Mouse (Mus musculus): Measurements from ENCODE around the gene Mrps5.

The Mrps5 gene

DNA sequence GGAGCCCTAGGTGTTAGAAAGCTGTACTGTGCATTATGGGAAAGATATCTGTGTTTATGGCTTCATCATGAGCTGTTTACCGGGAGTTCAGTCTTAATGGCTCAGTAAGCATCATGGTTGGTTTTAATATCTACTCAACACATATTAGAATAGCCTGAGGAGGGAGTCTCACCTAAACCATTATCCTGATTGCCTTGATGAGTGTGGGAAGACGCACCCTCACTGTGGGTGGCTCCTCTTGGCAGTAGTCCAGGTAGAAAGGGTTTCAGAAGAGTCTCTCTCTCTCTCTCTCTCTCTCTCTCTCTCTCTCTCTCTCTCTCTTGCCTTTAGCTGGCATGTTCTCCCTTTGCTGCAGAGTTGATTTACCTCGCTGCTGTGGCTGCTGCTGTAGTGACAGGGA is 35.0 kb downstream of the Mrps5 start:
- DNase-seq: no peak

DNA sequence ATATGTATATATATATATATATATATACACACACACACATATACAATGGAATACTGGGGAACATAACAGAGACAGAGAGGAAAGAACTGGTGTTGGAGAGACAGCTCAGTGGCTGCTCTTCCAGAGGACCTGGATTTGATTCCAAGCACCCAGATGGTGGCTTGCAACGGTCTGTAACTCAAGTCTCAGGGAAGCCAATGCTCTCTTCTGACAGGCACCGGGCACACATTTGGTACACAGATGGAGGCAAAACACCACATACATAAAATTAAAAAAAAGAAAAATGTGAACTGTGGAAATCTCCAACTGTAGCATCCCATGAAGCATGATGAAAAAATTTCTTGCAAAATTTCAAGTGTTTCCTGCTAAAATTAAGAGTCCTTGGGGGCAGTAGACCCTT is 37.8 kb downstream of the Mrps5 start:
- no peak for DNase-seq

- DNase-seq: no peak
Measured at GRCm38 (mm10) chr2:127625659-127626058, 38.6 kb downstream of the Mrps5 start.

DNA sequence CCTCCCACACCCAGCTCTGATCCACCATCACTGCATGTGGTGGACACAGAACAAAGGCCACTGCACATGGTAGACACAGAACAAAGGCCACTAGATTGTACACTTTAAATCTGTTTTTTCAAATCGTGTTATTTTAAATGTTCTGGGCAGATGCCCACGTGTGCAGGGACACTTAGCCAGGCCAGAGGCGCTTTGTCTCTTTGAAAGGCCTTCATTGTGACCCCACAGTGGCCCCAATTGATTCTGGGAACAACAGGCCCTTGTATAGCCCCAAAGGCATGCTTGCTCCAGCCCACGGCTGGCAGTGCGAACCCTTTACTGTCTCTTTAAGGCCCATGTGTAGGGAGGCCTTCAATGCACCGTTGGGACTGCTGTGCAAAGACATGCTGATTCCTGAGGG is 40.3 kb downstream of the Mrps5 start:
- no peak for DNase-seq

DNA sequence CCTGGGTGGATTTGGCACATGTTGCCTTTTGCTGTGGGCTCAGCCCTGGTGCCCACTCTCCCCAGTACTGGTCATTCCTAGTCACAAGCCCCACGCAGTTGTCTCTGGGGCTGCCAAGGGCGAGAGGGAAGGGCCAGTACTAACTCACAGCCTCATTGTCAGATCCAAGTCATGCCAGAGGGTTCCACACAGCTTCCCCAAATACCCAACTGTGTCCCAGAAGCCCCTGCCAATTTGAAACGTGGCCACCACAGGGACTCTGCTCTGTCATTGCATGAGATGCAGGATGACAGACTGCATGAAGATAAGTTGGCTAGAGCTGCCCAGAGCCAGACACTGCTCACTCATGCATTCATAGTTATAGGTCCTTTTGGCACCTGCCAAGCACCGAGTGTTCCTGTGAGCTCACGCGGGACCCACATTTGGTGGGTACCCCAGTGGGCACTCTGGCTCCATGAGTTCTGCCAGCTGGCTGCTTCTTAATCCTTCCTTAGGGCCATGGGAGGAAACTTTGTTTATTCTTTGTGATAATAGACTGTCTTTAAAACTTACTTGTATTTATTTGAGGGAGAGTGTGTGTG is 41.1 kb downstream of the Mrps5 start:
- DNase-seq: no peak

- DNase-seq: no peak
Measured at GRCm38 (mm10) chr2:127632601-127633000, 45.6 kb downstream of the Mrps5 start.

DNA sequence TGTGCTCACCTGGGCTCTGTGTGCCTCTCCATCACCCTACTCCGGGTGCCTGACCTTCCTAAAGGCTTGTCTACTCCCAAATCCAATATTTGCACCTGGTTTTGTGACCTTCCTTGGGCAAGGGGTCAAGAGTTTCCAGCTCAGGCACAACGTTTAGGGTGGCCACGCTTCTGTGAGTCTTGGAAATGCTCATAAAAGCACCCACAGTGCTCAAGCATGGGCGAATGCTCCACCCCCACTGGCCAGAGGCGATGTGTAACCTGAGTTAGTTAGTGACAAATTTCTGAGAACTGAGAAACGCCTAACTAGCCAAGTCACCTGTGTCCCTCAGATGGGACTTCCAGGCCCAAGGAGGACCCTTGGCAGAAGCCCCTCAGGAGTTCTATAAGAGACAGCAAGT is 48.6 kb downstream of the Mrps5 start:
- no peak for DNase-seq

DNA sequence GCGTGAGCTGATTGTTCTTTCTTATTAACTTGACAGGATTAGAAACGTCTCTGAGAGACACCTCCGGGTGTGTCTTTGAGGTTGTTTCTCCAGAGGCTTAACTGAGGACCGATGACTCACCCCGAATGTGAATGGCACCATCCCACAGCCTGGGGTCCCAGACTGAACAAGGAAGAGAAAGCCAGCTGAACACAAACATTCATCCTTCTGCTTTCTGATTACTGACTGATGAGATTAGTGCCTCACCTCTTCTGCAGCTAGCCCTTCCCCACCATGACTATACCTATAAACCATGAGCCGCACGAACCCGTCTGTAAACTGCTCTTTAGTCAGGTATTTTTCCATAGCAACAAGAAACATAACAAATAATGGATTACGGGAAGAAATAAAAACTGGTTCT is 52.0 kb downstream of the Mrps5 start:
- DNase-seq: no peak

DNA sequence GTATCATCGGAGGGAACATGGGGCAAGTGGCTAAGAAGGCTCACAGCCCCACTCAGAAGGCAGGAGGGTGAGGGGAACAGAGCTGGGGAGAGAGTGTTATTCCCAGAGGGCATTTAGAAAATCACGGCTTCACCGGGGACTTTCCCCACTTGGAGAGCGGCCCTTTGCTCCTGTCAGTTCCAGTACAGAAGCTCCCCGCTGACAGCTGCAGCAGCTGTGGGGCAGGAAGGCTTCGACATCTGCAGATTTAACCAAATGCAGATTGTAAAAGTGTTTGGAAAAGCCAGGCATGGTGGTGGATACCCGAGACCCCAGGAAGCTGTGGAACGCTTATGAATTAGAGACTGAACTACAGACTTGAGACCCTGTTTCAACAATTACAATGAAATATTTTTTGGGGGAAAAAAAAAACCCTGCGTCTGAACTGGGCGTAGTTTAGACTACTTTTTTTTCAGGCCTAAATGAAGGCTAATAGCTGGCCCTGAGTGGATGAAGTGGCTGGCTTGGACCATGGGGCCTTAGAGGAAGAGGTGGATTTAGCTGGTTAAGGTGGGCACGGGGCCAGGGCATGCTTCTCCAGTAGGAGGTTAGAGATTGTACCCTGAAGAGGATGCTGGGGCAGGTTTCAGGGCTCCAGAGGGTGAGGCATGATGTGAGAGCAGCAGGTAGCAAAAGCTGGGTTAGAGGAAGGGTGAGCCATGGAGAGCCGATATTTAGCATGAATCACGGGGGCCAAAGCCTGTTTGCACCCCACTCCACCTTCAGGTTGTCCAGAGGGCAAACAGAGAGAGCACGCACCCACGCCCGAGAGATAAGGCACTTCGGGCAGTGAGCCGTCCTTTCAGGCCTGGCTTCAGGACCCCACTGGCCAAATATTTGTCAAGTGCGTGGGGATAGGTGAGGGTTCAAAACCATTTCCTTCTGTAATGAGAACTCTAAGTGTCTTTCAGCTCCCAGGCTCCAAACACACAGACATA is 57.0 kb downstream of the Mrps5 start:
- no peak for DNase-seq

GRCm38 (mm10) chr2:127646875-127647274 is 59.9 kb downstream of the Mrps5 start:
- DNase-seq: no peak

DNA sequence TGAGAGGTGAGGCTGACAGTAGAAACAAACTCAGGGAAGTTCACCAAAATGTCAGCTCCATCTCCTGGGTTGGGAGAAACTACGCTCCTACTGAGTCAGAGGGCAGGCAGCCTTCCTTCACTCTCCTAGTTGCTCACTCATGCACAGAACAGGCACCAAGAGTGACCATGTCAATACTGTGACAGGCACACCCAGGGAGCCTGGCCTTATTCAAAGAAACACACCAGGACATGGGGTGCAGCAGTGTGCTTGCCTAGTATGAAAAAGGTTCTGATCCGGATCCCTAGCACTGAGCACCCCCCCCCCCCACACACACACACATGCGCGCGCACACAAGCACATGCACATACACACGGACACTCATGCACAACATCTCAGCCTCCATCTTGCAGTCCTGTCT is 61.1 kb downstream of the Mrps5 start:
- DNase-seq: no peak

DNA sequence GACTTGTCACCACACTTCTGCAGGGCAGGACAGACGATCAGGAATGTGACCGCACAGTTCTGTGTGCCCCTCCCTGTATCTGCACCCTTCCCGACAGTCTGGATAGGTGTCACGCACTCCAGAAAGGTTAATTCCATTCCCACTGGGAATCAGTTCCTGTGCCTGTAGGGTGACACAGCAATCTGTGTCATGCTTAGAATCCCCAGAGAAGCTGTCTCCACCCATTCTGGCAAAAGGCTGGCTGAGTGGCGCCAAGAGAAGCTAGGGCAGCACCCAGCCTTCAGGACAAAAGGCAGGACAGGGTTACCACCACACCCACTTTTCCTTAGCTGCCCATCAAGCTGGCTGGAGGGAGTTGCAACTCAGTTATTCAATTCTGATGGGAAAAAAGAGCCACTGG is 62.9 kb downstream of the Mrps5 start:
- DNase-seq: peak; percentile 96

DNA sequence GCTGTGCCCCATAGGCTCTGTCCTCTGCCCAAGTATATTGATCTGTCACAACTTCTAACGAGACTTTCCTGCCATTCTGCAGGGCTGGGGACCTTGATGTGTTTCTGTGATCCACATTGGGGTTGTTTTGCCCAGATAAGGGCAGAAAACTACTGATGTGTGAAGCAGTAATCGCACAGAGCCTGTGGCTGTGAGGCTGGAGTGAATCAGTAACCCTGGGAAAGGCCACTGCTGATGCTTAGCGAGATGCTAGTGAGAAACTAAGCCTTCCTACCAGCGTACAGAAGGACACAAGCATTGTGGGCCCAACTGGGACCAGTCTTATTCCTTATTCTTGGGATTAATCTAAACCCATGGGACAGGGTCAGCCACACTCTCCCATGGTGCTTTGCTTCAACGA is 64.6 kb downstream of the Mrps5 start:
- peak; percentile 61 for DNase-seq

DNA sequence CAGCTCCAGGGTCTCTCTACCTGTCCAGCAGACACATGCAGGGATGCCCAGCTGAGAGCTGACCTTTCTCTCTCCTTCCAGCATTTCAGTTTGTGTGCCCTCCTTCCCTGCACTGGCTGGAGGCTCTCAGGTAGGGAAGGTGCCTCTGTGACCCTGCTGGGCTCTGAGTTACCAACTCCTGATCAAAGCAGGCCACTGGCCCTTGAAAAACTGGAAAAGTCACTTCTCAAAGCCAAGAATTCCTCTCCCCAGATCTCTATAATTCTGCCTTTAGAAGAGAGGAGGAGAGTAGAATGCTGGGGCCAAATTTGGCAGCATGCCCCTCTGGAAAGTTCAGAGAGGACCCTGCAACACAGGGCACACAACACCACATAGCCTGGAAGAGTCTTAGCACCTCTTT is 65.3 kb downstream of the Mrps5 start:
- DNase-seq: peak; percentile 71

GRCm38 (mm10) chr2:127652805-127653204 is 65.8 kb downstream of the Mrps5 start:
- DNase-seq: peak; percentile 76

GRCm38 (mm10) chr2:127654786-127655185 is 67.8 kb downstream of the Mrps5 start:
- DNase-seq: peak; percentile 83

- peak; percentile 89 for DNase-seq
Measured at GRCm38 (mm10) chr2:127655419-127655818, 68.4 kb downstream of the Mrps5 start.

- DNase-seq: peak; percentile 96
Measured at GRCm38 (mm10) chr2:127656086-127656720, 69.2 kb downstream of the Mrps5 start, which contains the start of gene Mal. Gene Mal (minus strand): TSS chr2:127656695.

Measured in heart, adult 11 months (tissue).